Mouse (Mus musculus): ENCODE measurements around the gene Elovl2.
A peak's percentile ranks its signal among the peaks of the same experiment; 100 is the strongest.
"Not testable (repeated sequence)": the region's sequence is repeated elsewhere in the genome, so short reads cannot be mapped to it uniquely, and the experiment has no call there.

Elovl2 gene

GRCm38 (mm10) chr13:41235181-41235580 lies 15.0 kb upstream of the Elovl2 start:
- no peak for DNase-seq (ENCODE audit: low read depth, low spot score)

- DNase-seq (ENCODE audit: low read depth, low spot score), result no peak
These were observed 13.0 kb upstream of the Elovl2 start for GRCm38 (mm10) chr13:41233241-41233640.

- DNase-seq (ENCODE audit: low read depth, low spot score), result no peak
These were observed 12.0 kb upstream of the Elovl2 start for GRCm38 (mm10) chr13:41232209-41232608.

GRCm38 (mm10) chr13:41231389-41231983 lies 11.3 kb upstream of the Elovl2 start:
- peak; percentile 63 for DNase-seq (ENCODE audit: low read depth, low spot score)

GRCm38 (mm10) chr13:41230256-41230655 lies 10.1 kb upstream of the Elovl2 start:
- DNase-seq (ENCODE audit: low read depth, low spot score), result no peak

GRCm38 (mm10) chr13:41228060-41228459 lies 7.9 kb upstream of the Elovl2 start:
- no peak for DNase-seq (ENCODE audit: low read depth, low spot score)

- DNase-seq (ENCODE audit: low read depth, low spot score), result no peak
These were observed 6.3 kb upstream of the Elovl2 start for GRCm38 (mm10) chr13:41226513-41226912.

GRCm38 (mm10) chr13:41219687-41220303 lies 410 bp downstream of the Elovl2 start:
- DNase-seq (ENCODE audit: low read depth, low spot score), result no peak

- DNase-seq (ENCODE audit: low read depth, low spot score), result no peak
These were observed 1.1 kb downstream of the Elovl2 start for GRCm38 (mm10) chr13:41219056-41219455.

- DNase-seq (ENCODE audit: low read depth, low spot score), result no peak
These were observed 4.0 kb downstream of the Elovl2 start for GRCm38 (mm10) chr13:41216236-41216635.

GRCm38 (mm10) chr13:41215669-41216068 lies 4.5 kb downstream of the Elovl2 start:
- no peak for DNase-seq (ENCODE audit: low read depth, low spot score)

GRCm38 (mm10) chr13:41212558-41213322 lies 7.5 kb downstream of the Elovl2 start:
- DNase-seq (ENCODE audit: low read depth, low spot score), result no peak

GRCm38 (mm10) chr13:41211276-41211675 lies 8.9 kb downstream of the Elovl2 start:
- DNase-seq (ENCODE audit: low read depth, low spot score), result no peak

GRCm38 (mm10) chr13:41206241-41206640 lies 14.0 kb downstream of the Elovl2 start:
- DNase-seq (ENCODE audit: low read depth, low spot score), result peak; percentile 77

- not testable (repeated sequence) for DNase-seq (ENCODE audit: low read depth, low spot score)
These were observed 14.6 kb downstream of the Elovl2 start for GRCm38 (mm10) chr13:41205568-41205967.

GRCm38 (mm10) chr13:41203691-41204090 lies 16.5 kb downstream of the Elovl2 start:
- DNase-seq (ENCODE audit: low read depth, low spot score), result no peak

- no peak for DNase-seq (ENCODE audit: low read depth, low spot score)
These were observed 16.9 kb downstream of the Elovl2 start for GRCm38 (mm10) chr13:41203289-41203688.

GRCm38 (mm10) chr13:41200861-41201260 lies 19.3 kb downstream of the Elovl2 start:
- DNase-seq (ENCODE audit: low read depth, low spot score), result no peak

- no peak for DNase-seq (ENCODE audit: low read depth, low spot score)
These were observed 24.4 kb downstream of the Elovl2 start for GRCm38 (mm10) chr13:41195640-41196333.

- no peak for DNase-seq (ENCODE audit: low read depth, low spot score)
These were observed 32.3 kb downstream of the Elovl2 start for GRCm38 (mm10) chr13:41187886-41188285.

- DNase-seq (ENCODE audit: low read depth, low spot score), result no peak
These were observed 61.8 kb downstream of the Elovl2 start for GRCm38 (mm10) chr13:41158426-41158825.

- DNase-seq (ENCODE audit: low read depth, low spot score), result no peak
These were observed 67.1 kb downstream of the Elovl2 start for GRCm38 (mm10) chr13:41153146-41153545.

Measured in brain, adult 2 months (tissue).